Mouse (Mus musculus) left cerebral cortex, adult 11 months (tissue): Measurements from ENCODE around the gene Gm10322.
A peak's percentile ranks its signal among the peaks of the same experiment; 100 is the strongest.

Experiments
- DNase-seq: peaks from one replicate; pipeline ENCODE4 v3.0.0; 2022; ENCODE audit warnings: low spot score

Gene Gm10322

DNA sequence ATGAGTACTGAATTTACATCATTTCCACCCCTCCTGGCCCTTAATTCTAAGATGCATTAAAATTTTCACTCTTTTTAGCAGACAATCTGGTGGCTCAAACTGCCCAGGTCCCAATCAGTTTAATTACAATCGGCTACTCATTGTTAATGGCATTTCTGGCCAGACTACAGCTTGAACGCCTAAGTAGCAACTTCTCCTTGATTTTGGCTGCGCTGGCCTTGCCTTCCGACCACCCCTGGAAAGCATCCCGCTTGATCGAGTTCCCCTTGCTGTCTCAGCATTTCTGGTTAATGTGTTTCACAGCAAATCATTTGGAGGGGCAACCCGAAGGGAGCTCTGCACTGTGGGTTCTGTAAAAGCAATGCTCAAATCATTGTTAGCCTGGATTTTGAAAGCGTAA, 13.8 kb upstream of the Gm10322 start:
- DNase-seq: no peak

DNA sequence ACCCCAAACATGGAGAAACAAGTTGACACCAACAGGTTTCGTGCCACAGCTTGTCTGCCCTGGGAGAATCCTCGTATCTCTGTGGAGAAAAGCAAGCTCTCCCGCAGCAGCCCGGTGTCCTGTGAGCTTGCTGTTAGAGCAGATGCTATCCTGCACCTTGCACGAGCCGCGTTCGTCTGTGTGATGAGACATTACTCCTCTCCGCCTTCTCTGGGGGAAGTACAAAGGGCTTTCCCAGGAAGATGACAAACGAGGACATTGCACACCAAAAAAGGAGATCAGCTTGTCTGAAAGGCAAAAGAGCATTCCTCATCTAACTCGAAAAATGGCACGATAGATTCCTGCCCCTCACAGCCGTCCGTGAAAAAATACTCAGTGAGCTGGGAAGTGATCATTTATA, 13.0 kb upstream of the Gm10322 start:
- DNase-seq: no peak

DNA sequence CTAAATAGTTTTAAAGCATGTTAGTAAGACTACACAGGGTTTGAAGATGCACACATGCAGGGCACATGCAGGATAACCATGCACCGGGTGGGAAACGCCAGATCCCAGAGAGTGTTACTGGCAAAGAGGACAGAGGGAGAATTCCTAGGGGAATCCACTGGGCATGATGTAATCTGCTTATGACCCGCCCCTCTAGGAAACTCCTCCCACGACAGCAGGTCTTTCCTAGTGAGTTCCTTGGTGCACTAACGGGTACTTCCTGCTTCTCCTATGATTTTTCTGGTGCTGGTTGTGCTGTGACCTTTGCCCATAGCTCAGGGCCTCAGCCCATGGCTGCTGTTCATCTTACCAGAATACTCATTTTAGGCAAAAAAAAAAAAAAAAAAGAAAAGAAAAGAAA, 12.0 kb upstream of the Gm10322 start:
- DNase-seq: no peak

DNA sequence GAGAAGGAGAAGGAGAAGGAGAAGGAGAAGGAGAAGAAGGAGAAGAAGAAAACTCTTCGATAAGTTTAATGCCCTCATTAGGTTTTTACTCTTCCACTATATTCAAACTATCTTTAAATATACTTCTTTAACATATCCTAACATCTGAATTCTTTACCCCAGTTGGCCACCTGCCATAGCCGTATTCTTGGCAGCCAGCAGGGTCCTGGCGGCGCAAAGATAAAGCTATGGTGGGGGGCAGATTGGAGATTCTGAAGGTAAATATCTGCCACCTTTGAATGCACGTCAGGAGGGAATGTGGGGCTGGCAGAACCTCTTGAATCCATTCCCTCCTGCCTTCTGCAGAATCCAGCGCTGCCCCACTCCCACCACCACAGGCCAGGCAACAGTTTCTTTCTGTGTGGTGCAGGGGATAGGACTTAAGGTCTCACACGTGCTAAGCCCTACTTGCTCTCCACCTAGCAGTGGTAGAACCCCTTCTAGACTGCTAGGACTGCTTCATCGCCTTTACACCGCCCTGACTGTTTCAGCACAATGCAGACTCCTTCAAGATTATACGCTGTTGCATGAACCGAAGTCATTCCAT, 10.9 kb upstream of the Gm10322 start:
- DNase-seq: no peak

DNA sequence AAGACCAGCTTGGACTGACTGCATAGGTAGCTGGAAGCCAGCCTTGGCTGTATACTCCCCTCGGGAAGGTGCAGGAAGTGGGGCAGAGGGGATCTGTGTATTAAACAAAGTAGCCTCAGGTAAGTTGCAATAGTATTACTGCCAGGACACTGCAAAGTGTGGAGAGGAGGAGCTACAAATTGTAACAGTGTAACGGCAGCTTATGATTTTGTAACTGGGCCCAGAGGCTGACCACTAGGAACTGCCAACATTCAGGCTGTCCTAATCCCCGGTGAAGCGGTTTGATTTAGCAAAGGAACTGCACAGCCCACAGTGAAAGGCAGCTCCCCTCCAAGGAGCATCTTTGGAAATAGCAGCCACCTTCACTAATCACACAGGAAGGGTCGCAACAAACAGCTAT, 2.6 kb upstream of the Gm10322 start:
- no peak for DNase-seq

DNA sequence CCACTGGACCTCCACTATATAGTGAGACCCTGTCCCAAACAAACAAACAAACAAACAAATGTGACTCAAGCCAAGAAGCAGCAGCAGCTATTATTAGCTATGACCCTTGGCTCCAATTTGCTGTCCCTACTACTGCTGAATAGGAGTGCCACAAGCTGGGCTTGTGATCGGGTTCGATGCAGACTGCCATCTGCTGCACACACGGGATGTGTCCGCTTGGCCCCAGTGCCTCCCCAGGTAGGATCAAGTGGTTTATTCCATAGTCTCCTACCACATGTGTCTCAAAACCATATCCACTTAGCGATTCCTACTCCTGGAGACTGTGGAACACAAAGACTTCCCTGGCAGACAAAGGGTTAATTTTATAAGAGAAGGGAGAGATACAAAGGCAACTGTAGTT, 1.7 kb upstream of the Gm10322 start:
- no peak for DNase-seq

DNA sequence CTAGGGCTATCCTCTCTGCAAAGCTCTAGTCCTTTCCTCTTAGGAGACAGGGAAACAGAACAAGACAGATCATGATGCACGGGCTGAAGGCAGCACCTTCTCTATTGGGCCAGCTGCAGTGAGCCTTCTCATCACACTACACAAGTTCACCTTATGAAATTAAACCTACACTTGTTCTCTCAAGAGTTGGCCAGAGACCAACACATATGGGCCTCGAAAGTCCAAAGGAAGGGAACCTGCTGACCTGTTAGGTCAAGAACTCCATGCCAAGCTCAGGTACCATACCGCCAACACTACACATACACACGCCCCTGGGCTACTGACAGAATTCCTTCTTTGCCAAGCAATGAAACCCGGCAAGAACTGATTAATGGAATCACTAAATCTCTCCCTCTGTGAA, 452 bp upstream of the Gm10322 start:
- no peak for DNase-seq

DNA sequence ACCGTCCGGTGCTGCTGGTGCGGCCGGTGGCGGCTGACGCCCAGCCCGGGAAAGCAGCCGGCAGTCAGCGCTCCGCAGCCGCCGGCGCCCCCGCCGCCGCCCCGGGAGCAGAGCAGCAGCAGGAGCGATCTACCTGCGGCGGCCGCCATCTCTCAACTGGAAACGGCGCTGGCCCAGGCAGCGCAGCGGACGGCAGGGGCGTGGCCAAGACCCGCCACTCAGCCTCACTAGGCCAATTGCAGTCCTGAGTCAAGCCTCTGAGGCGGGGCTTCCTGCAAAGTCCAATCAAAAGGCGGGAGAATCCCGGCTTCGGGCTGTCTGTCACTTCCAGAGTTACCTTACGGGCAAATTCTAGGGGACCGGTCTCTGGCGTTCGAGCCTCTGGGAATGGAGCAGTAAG, 659 bp downstream of the Gm10322 start, which contains the start of gene Mcu:
Mcu (minus strand) TSS at position 171 of the 400 bp plus-strand sequence.
- peak; percentile 94 for DNase-seq

DNA sequence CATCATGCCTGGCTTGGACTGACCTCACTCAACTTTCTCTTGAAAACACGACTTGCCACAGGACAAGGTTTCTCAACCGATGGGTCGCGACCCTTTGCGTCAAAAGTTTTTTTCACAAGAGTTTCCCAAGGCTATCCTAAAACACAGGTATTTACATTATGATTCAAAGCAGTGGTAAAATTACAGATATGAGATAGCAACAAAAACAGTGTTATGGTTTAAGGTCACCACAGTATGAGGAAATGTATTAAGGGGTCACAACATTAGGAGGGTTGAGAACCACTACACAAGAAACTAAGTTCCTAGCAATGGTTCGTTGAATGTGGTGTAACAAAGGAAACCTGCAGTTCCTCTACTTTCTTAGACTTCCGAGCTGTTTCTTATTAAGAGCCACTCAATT, 1.9 kb downstream of the Gm10322 start:
- DNase-seq: no peak

DNA sequence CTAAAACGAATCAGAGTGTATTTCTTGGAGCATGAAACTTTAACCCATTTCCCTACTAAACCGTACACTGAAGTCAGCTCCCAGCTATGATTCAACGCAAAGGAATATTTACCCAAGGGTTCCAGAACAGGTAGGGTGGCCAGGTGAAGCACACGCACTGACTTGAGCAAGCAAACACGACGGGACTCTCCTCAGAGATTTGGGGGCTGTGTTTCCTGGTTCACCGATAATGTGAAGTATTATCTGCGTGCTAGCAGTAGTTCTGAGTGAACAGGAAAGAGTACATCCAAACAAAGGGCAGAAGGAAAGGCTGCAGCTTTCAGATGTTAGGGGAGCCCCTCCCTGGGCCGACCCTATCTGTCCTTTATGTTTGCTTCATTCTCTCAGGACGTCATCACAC, 5.5 kb downstream of the Gm10322 start:
- no peak for DNase-seq

DNA sequence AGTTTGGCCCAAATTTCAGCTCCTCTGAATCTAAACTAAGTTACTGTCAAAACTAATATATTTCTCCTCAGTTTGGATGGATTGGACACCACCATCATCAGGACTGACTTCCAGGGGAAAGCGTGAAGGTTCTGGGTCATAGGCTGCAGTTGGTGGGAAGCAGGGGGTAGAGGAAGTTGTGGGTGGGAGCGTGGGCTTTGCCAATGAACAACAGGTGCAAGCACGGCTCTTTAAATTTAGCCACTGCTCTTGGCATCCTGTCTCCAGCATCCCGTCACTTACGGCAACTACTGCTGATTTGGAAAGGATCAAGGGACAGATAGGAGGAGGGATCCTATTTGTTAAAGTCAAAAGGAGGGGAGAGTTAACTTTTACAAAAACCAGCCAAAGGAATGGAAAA, 7.6 kb downstream of the Gm10322 start:
- no peak for DNase-seq

DNA sequence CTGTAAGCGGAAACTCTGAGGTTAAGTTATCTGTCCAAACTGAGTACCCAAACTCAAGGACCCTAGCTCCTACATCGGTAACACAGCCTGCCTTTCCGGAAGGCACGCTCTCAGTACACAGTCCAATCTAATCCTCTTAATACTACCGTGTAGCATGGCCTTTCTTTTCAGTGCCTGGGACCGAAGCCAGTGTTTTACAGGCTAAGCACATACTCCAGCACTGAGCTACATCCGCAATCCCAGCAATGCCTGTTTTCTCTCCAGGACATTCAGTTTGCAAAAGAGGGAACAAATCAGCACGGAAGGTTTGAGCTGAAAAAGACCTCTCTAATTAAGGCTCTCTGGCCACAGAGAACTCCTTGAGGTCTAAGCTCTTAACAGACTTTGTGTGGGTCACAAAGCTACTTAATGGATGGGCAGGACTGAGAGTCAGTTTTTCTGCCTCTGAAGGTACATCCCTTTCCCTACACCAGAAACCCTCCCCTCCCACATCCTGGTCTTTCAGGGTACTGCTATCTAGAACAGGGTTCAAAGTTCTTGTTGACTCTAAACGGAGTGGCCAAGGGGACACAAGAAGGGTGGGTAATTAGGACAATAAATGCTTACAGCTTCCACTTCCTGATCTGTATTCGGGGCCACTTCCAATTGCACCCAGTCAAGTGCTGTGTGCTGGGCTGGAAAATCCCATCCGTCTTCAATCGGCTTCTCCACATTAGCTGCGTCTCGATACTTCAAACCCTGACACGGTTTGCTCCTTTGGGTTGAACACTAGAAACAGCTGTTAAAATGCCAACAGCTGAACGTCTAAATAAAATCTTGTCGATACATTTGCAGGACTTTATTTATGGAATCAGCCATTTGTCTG, 13.0 kb downstream of the Gm10322 start:
- DNase-seq: no peak

DNA sequence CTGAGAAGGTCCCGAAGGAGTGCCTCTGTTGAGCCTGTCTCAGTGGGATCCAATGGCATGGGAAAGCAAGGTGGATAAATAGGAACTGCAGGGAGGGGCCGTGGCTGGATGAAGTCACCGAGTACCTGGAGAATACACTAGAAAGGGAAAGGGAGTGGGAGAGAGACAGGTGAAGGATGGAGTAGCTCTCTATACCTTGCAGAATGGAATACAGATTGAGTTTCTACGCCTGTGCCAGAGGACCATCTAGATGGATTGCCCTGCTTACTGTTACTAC, 13.6 kb downstream of the Gm10322 start:
- DNase-seq: no peak

DNA sequence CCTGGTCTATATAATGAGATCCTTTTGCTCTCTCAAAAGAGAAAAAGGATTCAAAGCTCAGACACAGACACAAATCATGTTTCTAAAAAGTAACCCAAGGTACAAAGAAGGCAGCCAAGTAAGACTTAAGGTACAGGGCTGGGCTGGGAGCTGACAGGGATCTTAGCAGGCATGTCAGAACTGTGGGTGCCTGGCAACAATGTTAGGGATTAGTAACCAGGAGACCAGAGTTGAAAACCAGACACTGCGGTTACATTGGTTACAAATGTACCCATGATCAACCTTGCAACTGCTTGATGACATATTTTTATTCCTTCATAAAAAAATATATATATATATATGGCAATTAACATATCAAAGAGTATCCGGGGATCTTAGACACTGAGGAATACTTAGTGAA, 20.2 kb downstream of the Gm10322 start:
- DNase-seq: no peak

DNA sequence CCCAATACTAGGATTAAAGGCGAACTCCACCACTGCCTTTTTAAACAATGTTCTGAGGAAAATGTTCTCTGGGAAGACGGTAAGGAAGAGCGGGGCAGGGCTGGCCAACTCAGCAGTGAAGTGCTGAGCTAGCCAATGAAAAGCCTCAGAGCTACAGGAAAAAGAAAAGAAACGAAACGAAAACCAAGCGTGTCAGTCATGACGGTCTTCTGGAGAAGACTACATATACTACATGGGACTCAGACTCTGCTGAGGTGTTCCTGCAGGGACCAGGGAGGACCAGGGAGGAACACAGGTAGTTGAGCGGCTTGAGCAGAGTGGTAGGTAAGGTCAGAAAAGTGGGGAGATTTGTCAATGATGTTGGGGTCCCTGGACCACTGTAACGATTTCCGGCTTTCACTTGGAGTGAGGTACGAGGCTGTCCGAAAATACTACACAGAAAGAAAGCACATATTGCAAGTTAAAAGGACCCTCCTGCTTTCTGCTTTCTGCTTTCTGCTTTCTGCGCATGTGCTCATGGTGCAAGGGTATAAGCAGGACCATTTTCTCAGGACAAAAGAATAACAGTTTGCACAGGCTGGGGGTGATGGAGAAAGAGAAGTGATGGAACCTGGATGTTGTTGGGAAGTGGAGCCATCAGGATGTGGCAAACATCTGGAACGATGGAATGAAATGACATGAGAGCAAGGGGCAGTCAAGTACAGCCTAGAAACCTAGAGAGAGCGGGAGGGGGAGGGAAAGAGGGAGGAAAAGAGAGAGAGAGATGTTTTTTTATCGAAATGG, 21.1 kb downstream of the Gm10322 start:
- no peak for DNase-seq

DNA sequence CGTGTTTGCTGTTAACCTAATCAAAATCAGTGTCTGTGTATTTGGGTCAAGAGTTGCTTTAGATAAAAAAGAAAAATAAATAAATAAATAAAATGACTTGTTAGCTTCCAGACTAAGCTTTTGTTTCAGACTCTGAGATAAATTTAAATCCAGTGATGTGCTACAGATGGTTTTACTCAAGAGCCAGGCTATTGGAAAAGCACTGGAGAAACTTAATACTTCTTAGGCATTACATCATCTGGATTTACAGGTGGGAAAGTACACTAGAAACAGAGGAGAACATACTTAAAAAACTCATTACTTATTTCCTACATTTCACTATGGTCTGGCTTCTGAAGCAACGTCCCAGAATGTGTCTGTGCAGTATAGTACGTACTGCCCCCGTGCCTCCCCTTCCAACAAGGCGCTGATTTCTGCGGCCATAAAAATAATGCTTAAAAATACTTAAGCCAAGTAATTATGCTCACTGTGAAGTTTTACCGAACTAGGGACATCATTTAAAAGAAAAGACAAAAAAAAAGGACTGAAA, 21.8 kb downstream of the Gm10322 start:
- no peak for DNase-seq

DNA sequence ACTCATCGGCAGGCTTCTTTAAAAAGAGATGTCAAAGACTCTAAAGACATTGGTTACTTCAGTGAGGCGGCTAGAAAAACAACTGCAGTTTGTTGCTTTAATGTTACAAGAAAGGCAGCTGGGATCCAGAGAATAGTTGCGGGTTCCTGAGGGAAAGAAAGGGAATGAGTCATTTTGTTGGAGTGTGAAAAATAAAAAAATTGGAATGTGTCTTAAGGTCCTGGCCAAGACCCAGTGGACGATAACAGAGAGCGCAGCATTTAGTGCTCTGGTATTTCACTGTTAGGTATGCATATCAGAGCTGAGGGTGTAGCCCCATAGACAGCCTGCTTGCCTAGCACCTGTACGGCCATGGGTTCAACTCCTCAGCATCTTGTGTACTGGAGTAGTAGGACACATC, 22.7 kb downstream of the Gm10322 start:
- no peak for DNase-seq

DNA sequence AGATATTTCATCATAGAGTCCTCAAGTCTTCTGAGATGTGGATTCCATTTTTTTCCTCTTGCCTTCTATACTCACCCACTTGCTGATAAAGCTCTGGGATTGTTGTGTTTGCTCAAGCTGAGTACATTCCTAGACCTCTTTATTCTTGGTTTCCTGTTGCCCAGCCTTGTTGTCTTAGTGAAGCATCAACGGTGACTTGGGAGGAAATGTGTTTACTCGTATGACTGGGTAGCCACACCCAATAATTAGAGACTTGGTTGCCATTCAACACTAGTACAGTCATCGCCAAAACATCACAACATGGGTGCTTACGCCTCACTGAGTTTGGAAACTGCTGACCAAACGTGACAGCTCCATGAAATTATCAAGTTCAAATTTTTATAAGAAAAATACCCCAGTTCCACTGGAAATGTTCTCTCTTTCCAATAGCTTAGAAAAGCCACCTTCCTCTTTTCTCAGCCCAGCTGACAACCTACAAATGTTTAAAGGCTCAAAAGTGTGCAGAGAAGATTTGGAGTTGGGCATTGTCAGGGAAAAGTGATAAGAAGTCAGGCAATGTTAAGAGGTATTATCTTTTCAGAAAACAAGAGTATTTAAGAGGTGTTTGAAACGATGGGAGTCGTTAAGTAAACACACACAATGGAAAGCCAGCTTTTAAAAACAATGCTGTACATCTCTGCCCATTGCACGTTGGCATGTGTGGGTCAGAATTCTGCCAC, 27.0 kb downstream of the Gm10322 start:
- DNase-seq: no peak

DNA sequence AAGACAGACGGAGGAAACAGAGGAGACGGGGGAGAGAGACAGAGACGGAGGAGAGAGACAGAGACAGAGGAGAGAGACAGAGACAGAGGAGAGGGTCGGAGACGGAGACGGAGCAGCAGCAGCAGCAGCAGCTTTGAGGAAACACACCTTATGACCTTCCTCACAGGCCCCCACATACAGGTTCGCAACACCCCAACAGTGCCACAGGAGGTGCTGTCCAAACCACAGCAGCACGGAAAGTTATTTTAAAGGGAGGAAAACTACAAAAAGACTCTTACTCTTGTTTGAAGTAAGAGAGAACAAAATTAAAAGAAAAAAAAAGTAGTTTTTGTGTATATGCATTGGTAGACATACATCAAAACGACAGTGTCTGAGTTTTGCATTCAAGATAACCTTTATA, 27.8 kb downstream of the Gm10322 start:
- DNase-seq: no peak

DNA sequence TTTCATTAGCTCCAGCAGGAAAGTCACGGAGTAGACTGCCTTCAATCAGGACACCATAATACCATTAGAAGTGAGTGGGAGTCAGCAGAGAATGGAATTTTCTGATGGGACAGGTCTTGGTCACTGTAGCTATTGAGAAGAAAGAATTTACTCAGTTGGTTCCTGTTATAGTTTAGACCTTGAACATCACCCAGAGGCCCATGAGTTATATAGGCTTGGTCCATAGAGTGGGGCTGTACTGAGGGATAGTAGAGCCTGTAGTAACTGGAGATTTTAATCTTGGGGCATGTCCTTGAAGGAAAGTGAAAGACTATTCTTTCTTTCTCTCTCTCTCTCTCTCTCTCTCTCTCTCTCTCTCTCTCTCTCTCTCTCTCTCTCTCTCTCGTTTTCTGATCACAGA, 28.8 kb downstream of the Gm10322 start:
- DNase-seq: no peak

DNA sequence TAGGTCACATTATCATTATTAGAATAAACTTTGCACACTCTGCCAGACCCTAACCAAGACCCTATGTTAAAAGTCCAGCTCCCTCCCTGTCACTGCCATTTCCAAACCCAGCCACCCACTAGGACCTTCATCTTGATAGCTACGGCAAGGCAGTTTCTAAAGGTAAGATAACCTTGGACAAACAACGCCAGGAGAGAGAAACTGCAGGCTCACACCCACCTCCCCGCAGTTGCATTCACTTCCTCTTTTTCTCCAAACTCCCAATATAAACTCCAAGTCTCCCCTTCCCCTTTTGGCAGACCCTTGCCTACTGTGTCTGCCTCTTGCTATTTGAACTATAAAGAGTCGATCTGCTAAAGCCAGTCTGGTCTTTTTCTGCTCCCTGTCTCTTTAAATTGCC, 29.3 kb downstream of the Gm10322 start:
- DNase-seq: no peak

DNA sequence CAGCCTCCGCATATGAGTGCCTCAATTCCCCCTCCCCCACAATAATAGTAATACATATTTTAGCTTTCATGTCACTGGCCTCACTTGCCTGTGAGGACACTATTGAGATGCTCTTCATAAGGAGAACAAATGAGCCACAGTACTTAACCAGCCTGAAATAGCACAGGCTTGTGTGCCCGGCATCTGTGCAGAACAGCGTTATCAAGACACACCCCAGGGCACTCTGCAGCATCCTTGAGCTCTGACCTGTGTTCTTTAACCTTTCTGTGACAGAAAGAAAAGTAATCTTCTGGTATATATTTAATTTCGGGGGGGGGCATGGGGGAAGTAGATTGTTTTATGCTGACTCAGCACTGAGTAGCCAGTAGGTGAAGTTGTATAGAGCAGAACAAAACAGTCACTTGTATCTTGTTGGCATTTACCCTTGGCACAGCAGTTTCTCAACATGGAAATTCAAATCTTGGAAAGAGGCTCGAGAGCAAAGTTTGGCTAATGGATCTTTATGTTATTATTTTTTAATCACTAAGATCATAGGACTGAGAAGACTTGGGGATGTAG, 31.0 kb downstream of the Gm10322 start:
- DNase-seq: no peak
